Mouse (Mus musculus) cerebral cortex, adult 2 months (tissue): ENCODE data around the gene Itga5.

ENCODE experiments used
- WGBS: fragments of 180-500 bp; shearing (Covaris S2); methylation state at CpG from one replicate; pipeline ENCODE4 v1.1.7; 2018; 5-methylcytosine and 5-hydroxymethylcytosine counted together

The Itga5 gene

DNA sequence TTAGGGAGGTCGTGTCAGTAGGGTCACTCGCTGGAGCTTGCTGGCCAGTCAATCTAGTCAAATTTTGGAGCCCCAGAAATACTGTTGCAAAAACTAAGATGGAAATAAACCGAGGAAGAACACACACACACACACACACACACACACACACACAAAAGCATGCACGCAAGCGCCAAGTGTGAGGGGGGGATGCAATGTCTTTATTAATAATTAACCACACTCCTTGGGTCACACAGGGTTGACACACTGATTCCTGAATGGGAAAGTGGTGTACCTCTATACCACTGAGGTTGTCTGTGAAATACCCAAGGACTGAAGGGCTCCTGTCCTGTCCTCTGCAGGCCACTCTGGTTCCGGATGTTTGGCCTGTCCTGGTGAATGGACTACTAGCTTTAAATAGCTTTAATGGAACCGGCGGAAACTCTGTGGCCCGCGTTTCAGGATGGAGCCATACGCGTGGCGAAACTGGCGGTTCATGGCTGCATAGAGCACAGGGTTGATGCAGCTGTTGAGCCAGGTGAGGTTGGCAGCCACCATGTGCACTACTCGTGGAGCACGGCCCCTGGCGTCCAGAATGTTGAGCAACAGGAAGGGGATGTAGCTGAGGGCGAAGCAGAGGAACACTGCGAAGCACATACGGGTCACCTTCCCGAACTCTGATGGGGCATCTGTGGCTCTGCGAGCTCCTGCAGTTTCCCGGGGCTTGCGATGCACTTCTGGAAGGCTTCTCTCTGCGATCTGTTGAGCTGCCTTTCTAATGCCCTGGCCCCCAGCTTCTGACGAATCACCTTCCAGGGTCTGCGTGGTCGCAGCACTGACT lies 58.3 kb downstream of the Itga5 start:
- 60% methylated on average over 28 of the region's 28 CpGs for WGBS

DNA sequence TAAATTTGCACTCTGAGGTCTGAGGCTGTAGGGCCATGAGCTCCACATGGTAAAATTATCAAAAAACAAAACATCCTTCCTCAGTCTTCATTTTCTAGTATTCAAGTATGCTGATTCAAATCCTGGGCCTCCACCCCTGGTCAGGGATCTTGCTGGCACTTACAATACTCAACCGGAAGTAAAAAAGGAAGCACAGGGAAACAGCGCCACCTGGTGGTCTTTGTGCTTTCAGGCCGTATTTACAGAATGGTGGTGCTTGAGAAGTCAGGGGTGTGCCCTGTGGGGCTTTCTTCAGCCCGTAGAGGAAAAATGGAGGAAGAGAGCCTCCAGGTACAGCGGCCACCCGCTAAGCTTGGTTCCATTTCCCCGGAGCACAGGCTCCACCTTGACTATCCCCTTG lies 59.4 kb downstream of the Itga5 start:
- 2% methylated on average over 7 of the region's 7 CpGs for WGBS

GRCm38 (mm10) chr15:103305792-103306645 lies 60.5 kb downstream of the Itga5 start:
- WGBS, result 34% methylated on average over 8 of the region's 8 CpGs

DNA sequence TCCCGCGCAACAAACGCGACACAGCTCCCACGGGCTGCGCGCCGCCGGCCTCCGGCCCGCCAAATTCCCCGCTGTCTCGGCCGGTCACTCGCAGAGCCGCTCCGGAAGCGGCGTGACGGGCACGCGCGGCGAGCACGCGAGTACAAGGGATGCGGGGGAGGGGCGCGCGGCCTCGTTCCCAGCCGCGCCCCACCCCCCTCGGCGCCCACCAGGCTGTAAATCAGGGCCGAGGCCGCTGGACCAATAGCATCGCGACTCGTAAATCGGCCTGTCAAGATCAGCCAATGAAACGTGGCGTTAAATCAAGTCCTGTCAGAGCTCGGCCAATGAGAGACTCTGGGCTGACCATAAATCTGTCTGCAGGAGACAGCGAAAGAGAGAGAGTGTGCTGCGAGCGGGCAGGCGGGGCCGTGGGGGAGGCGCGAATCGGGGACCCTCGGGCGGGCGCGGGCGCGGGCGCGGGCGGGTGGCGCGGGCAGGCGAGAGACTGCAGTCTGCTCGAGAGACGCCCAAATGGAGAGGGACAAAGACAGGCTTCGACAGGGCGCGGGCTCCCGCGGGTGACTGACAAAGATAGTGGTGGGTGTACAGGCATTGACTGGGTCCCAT lies 61.4 kb downstream of the Itga5 start:
- under 1% methylated on average over 71 of the region's 71 CpGs for WGBS

DNA sequence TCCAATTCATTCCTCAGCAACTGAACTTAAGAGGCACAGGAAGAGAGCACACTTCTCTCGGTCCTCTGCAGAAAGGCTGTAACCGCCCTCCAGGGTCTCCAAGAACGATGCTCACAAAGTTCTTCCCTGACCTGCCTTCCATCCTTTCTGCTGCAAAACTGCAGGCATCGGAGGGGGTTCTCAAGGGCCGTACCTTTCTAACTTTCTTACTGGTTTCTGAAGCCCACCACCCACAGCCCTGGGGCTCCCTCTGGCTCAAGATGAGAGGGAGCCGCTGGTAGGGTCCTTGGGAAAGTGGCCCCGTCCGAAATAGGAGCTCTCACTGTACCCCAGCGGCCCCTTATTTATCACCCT lies 62.0 kb downstream of the Itga5 start:
- WGBS, result under 1% methylated on average over 9 of the region's 9 CpGs

GRCm38 (mm10) chr15:103303916-103304615 lies 62.5 kb downstream of the Itga5 start:
- 18% methylated on average over 8 of the region's 8 CpGs for WGBS

- WGBS, result 76% methylated on average over 6 of the region's 6 CpGs
These were observed 64.1 kb downstream of the Itga5 start for GRCm38 (mm10) chr15:103302341-103303021.

DNA sequence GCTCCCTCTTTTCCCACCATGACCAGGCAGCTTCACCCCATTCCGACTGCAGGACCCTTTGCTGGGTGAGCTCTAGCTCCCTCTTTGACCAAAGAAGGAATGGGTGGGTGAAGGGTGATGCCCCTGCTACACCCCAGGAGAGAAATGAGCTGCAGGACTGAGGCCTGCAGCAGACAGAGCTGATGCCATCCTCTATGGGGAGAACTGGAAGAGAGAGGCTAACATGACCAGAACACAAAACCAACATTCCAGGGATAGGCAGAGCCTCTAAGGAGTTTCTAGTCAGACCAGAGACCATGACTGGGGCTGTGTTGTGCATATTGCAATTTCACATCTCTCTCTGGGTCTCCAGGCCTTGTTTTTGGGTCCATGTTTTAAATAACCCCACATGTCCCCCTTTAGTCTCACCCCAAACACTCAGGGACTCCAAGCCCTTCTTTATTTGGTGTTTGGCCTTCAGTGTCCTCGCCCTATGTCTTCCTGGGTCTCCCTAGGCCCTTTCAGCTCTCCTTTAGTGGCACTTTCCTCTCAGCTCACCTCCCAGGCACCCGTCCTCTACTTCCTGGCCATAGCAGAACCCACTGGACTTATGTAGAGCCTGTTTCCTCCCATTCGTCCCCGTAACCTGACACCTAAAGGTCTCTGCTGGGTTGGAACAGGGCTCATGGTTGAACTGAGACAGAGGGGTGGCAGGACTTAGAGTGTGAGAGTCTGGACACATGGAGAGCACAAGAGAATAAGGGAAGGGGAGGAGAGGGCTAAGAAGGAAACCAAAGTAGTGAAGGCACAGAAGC lies 64.8 kb downstream of the Itga5 start:
- 70% methylated on average over 5 of the region's 5 CpGs for WGBS

GRCm38 (mm10) chr15:103301046-103301445 lies 65.5 kb downstream of the Itga5 start:
- 59% methylated on average over 2 of the region's 2 CpGs for WGBS

DNA sequence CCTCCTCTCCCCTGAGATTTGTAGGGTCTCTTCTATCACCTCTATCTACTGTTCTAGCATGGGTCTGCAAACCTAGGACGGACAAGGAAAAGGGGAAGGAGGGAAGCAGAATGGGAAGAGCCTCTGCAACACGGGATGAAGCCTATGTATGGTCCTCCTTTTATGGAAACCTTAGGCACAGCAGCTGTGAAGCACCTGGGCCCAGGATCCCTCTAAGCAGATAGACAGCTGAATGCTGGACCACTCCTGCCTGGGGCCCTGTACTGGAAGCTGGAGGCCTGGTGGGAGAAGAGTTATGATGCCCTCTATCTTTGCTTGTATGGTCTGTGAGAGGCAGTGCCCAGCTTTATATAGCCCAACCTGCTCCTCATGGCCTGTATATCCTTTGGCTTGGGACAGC lies 66.0 kb downstream of the Itga5 start:
- 14% methylated on average over 2 of the region's 2 CpGs for WGBS

GRCm38 (mm10) chr15:103300067-103300471 lies 66.5 kb downstream of the Itga5 start:
- WGBS, result 24% methylated on average over 18 of the region's 18 CpGs

DNA sequence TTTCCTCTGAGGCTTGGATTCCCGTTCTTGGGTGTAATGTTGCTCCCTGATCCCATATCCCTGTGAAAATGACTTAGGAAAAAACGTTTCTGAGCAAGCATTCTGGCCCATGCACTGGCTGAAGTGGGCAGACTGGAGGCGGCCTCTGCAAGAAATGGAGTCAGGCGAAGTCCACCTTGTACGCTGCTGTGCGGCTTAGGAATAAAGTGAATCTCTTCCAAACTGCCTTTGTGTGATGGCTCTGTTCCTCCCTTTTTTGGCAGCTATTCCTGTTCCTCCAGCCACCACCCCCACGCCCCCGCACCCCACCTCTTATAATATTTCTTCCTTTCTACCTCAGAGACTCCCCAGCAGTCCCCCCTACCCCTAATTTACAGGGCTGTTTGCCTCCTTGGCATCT lies 66.9 kb downstream of the Itga5 start:
- WGBS, result 18% methylated on average over 8 of the region's 8 CpGs

- 57% methylated on average over 5 of the region's 5 CpGs for WGBS
These were observed 67.5 kb downstream of the Itga5 start for GRCm38 (mm10) chr15:103298861-103299616.

DNA sequence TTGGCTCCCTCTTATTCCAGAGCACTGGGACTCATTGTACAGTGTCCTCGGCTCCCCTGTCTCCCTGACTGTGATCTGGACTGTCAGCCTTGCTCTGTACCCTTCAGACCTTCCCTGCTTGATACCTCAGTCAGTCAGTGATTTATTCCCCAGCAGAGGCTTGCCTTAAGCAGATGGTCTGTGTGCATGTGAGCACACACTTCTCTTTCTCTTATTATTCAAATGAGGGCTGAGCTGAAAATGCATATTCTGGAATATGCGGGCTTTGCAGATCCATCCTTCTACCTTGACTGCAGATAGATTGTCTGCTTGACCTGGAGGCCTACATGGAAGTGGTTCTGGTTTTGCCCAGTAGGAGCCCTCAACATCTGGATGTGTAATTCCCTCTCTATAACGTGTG lies 68.5 kb downstream of the Itga5 start:
- 53% methylated on average over 3 of the region's 3 CpGs for WGBS

GRCm38 (mm10) chr15:103297313-103297712 lies 69.2 kb downstream of the Itga5 start:
- 58% methylated on average over 6 of the region's 6 CpGs for WGBS

DNA sequence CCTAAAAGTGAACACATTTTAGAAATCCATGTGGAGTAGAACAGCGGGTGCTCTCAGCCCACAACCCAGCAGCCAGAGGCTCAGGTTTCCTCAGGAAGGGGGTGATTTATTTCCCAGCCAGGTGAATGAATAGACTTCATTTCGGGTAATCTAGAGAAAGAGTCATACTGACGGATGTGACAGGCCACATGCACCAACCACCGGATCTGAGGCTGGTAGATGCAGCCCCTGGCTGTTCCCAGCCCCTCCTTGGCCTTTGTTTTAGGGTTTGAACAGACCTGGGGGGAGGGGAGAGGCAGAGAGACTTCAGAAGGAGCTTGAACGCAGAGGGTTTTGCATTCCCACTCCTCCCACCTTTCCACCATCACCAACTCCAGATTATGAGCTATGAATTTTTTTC lies 70.7 kb downstream of the Itga5 start:
- WGBS, result 41% methylated on average over 5 of the region's 5 CpGs

GRCm38 (mm10) chr15:103294649-103295048 lies 71.9 kb downstream of the Itga5 start:
- WGBS, result 84% methylated on average over 2 of the region's 2 CpGs
